Mouse (Mus musculus) cerebellum, postnatal 4 days (tissue): ENCODE results near the gene Mcat.

ENCODE experiments used
- DNase-seq, 2 experiments: peaks; one replicate each; pipeline ENCODE4 v3.0.0; 2022; ENCODE audit warnings: low spot score in 2 of 2, mixed read lengths in 1 of 2

Gene Mcat

DNA sequence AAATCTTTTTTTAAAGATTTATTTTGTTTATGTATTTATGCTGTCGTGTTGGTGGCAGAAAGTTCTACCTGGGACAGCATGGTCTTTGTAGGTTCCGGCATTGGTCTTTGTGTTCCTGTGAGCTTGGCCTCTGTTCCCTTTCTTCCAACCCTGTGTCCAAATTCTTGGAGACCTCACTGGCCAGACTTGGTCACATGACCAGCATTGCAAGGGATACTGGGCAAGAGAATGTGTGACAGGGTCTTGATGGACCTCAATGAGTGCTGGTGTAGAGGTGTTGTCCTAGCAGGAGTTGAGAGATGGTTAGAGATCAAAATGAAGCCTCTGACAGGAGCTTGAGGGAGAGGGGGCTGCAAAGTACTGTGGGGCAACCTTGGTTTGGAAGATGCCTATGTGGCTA, 24.7 kb downstream of the Mcat start:
- DNase-seq, result no peak

- no peak for DNase-seq
These were observed 27.7 kb downstream of the Mcat start for GRCm38 (mm10) chr15:83535890-83536231.

DNA sequence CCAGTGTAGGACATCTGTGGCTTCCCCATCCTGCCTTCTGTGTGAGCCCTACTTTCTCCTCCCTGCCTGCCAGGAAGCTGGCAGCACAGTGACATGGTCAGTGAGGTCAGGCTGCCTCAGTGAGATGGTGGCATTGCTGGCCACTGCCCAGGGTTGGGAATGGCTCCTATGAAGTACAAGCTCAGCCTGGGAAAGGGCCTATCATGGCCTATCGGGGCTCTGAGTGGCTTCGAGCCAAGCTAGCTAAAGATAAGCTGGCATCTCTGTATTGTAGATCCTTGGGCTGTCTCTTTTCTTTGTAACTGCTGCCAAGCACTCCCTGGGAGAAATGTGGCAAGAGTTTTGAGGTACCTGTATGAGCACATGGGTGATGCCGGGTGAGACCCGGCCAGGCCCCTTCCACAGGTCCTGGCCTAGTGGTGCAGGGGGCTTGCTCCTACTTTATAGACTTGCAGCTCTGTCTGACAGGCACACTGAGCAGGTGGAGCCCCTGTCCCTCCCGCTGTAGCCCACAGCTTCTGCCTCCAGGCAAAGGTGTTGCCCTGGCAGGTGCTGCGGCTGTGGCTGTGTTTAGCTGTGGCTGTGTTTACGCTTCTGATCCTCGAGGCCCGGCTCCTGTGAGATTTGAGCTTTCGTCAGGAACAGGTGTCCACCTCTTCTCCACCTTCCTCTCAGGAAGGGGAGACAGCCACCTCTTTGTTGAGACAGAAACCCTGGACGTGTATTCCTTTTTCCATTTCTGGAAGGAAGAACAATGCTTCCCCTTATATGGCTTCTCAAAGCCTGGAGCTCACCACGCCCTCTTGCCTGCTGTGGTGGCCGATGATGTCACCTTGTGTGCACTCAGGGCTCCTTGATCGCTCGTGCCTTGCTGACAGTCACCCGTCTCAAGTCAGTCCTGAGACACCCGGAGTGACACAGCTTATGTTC, 28.4 kb downstream of the Mcat start:
- DNase-seq, result no peak

DNA sequence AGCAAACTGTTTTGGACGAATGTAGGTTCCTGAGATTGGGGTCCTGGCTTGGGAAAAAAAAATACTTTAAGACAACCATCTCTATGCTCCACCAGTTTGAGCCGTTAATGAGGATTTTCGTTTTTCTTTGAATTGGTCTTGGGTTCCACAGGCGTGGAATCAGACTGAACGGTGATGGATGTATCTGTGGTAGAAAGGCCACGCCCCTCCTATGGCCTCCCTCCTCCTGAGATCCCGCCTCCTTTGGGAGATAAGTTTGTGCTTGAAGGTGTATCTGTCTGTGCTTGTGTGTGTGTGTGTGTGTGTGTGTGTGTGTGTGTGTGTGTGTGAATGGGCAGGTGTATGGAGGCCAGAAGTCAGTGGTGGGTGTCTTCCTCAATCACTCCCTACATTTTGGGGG, 31.0 kb downstream of the Mcat start:
- no peak for DNase-seq

DNA sequence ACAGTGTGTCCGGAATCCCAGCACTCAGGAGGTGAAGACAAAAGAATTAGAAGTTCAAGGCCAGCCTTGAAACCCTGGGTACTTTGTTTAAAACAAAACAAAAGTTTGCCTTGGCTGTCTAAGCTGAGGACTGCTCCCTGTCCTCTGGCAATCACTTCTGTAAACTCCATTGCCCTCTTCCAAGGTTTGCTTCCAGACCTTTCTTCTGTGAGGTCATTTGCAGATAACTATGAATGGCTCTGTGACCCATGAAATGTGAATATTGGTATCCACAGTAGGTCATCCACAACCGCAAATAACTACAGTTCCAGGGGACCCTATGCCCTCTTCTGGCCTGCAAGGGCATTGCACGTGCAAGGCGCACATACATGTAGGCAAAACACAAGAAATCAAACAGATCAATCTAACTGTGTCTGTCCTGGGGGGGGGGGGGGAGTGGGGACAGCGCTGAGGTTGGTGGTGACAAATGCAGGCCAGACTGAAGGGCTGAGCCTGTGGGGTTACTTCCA, 31.6 kb downstream of the Mcat start:
- DNase-seq, result no peak

DNA sequence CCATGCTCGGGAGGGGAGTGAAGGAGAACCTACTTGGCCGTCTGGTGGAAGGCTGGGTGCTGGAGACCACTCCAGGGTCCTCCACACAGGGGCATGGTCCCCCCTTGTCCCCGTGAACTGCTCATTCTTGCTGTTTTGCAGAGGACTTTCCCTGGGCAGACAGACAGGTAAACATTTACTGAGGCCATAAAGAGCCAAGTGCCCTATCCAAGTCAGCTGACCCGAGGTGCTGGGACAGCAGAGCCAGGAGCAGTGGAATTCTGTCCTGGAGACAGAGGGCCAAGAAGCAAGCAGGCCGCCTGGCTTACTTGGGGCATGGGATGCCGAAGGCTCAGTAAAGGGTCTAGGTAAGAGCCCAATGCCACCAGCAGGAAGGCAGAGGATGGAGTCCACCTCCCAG, 32.9 kb downstream of the Mcat start:
- DNase-seq, result no peak

DNA sequence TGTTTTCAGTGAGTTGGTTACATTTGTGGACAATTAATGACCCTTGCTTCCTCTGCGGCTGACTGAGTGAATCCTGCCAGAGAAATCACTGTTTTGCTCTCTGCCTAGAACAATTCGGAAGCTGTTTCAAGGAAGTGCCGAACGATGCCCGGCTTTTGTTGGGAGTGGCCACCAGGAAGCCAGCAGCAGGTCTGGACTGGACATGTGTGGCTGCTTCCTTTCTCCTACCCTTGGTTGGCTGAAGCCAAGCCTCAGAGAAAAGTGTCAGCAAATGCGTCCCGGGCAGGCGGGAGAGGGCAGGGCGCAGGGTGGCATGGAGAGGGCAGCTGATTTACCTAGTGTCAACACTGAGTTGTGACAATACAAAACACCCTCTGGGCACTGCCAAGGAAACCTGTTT, 33.4 kb downstream of the Mcat start:
- DNase-seq, result no peak

GRCm38 (mm10) chr15:83529765-83530164, 33.8 kb downstream of the Mcat start:
- DNase-seq, result no peak

DNA sequence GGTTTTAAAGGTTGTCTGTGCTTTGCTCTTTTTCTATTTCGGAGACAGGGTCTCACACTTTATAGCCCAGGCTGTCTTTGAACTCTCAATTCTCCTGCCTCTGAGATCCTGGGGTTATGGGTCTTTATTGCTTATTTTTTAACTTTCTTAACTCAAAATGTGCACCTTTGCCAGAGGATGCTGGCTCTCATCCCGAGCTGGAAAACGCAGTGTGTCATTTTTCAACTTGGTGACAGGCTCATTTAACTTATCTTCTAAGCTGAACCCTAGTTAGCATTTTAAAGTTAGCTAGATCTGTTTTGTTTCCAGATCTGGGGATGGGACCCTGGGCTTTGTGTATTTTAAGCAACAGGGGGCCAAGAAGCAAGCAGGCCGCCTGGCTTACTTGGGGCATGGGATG, 34.7 kb downstream of the Mcat start:
- no peak for DNase-seq

GRCm38 (mm10) chr15:83527747-83528146, 35.8 kb downstream of the Mcat start:
- no peak for DNase-seq

- no peak for DNase-seq
These were observed 36.5 kb downstream of the Mcat start for GRCm38 (mm10) chr15:83527092-83527437.

GRCm38 (mm10) chr15:83526424-83527091, 37.0 kb downstream of the Mcat start, which contains the start of gene Bik:
Gene Bik (plus strand): TSS chr15:83526862.
- DNase-seq, result peak in 1 of 2 experiments; percentile 13

- DNase-seq, result no peak
These were observed 39.3 kb downstream of the Mcat start for GRCm38 (mm10) chr15:83524333-83524729.

- no peak for DNase-seq
These were observed 39.8 kb downstream of the Mcat start for GRCm38 (mm10) chr15:83523638-83524332.

- DNase-seq, result no peak
These were observed 40.4 kb downstream of the Mcat start for GRCm38 (mm10) chr15:83523196-83523595.

GRCm38 (mm10) chr15:83520861-83521382, 42.7 kb downstream of the Mcat start:
- no peak for DNase-seq

DNA sequence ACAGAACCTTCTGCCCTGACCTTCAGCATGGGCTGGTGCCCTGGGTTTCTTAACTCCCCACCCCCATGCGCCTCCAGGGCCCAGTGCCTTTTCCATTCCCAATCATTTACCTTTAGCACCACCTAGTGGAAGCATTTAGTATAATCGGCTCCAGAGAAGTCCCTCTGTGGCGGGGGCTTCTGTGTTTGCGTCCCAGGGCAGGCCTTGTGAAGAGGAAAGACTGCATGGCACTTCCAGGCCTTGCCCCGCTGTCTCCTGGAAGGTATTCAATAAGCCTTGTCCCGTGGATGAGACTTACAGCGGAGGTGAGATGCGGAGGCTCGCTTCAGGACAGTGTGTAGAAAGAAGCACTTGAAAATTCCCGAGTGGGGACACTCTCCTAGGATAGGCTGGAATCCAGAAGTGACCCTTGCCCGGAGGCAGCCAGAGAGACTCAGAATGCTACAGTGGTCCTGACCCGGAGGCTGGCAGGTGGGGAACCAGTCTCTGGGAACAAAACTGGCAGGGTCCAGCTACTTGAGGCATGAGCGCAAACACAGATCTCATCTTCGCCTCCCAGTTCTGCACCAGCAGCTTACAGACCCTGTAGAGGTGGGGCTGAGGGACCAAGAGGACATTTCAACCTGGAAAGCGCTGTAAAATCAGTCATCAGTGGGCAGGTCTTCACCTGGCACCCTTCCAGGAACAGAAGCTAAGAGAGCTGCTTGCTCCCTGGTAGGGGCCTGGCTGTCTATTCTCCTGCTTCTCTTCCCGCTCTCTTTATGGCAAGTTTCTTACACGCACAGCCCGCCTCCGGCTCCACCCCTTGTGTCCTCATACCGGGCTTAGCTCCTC, 45.2 kb downstream of the Mcat start:
- DNase-seq, result peak in 1 of 2 experiments; percentile 64

- no peak for DNase-seq
These were observed 48.6 kb downstream of the Mcat start for GRCm38 (mm10) chr15:83515018-83515417.

GRCm38 (mm10) chr15:83512489-83513281, 50.9 kb downstream of the Mcat start:
- DNase-seq, result no peak

DNA sequence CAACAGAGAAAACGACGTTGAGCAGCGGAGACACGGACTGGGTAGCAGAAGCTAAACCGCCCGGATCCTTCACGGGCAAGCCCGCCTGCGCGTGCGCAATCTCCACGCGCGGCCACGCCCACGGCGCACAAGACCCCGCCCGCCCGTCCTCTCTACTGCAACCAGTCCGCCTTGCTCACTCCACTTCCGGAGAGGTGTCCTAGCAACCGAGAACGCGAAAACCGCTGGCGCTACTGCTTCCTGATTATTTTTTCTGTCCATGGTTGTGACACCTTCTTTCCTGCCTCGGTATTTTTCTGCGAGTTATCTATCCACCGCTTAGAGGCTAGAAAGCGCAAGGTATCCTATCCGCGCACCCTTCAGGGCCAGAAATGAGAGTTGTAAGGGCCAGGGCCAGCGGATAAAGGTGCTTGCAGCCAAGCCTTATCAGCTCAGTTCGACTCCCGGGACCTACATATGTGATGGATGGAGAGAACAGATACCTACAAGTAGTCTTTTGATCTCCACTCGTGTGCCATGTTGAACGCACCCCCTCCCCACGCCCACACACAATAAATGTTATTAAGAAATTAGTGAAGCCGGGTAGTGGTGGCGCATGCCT, 52.7 kb downstream of the Mcat start, which contains the start of gene Ttll1:
TSS of gene Ttll1 (minus strand) at position 89 of the 601 bp plus-strand sequence.
- peak; percentile 91 to 94 for DNase-seq
